ENCODE assay signal across 8 mouse cellular contexts in genomic region chr4:43209081-43209579, GRCm38 (mm10). TPM values are rescaled to one million over a fixed set of nuclear protein-coding genes. Genes with fewer than 3 reads are reported as not detected.
DNase-seq lines count a peak whose midpoint lies in the region; ATAC-seq and TF ChIP-seq lines count a peak whose summit lies in the region.

No protein-coding gene starts in this region.

- H3K4me2 ChIP-seq in intestine, postnatal 0 days (replicated peaks; ENCODE audit: low read depth): peak overlapping the region; percentile 28; the same call in 1 of the 2 replicates
- H3K4me2 ChIP-seq in stomach, embryonic 15.5 days: peak overlapping the region; percentile 50

- DNase-seq in cerebellum, postnatal 14 days: peak; percentile 7 to 12
- no peak for DNase-seq in cerebellum, adult 11-12 months
- peak; percentile 79 for DNase-seq in NIH3T3 (ENCODE audit: low read depth)
- DNase-seq in forelimb bud, embryonic 11.5 days (ENCODE audit: low read depth, low spot score): peak; percentile 35
- DNase-seq in lung, postnatal 4 days: peak; percentile 25 to 54
- DNase-seq in thymus, postnatal 36 days: no peak

- WGBS in intestine, postnatal 0 days: 19% methylated on average over 8 of the region's 8 CpGs
- WGBS in stomach, embryonic 15.5 days: 8% methylated on average over 8 of the region's 8 CpGs

- no peak overlapping the region for H3K4me3 ChIP-seq in intestine, postnatal 0 days (ENCODE audit: low read depth, low read length)
- peak overlapping the region; percentile 18; the same call in 1 of the 2 replicates for H3K4me3 ChIP-seq in stomach, embryonic 15.5 days (replicated peaks)

- no peak overlapping the region for H3K27ac ChIP-seq in intestine, postnatal 0 days (ENCODE audit: low read depth, low read length)
- peak overlapping the region; percentile 44; the same call in 1 of the 2 replicates for H3K27ac ChIP-seq in stomach, embryonic 15.5 days

- H3K27me3 ChIP-seq in intestine, postnatal 0 days (replicated peaks; ENCODE audit: control insufficient read depth, insufficient read depth, low read length): no peaks in the 10 kb centered on the region
- H3K27me3 ChIP-seq in stomach, embryonic 15.5 days (replicated peaks): no peaks in the 10 kb centered on the region

- H3K36me3 ChIP-seq in intestine, postnatal 0 days (ENCODE audit: control insufficient read depth, insufficient read depth): no peaks in the 10 kb centered on the region
- no peaks in the 10 kb centered on the region for H3K36me3 ChIP-seq in stomach, embryonic 15.5 days

- ATAC-seq in intestine, postnatal 0 days: no peak
- peak; percentile 35; the same call in 1 of the 2 replicates for ATAC-seq in stomach, embryonic 15.5 days (ENCODE audit: insufficient read depth, low FRiP score, low read depth)

- H3K4me1 ChIP-seq in intestine, postnatal 0 days (replicated peaks; ENCODE audit: control insufficient read depth, insufficient read depth, low read length): no peaks in the 10 kb centered on the region
- no peaks in the 10 kb centered on the region for H3K4me1 ChIP-seq in stomach, embryonic 15.5 days

- no peaks in the 10 kb centered on the region for H3K9me3 ChIP-seq in intestine, postnatal 0 days (ENCODE audit: control insufficient read depth)
- no peaks in the 10 kb centered on the region for H3K9me3 ChIP-seq in stomach, embryonic 15.5 days

- no peak for TF ChIP-seq CTCF in intestine, postnatal 0 days (IDR thresholded peaks at IDR 0.05; ENCODE audit: low read depth)

- no peak overlapping the region for H3K9ac ChIP-seq in intestine, postnatal 0 days (ENCODE audit: low read depth, low read length)
- no peak overlapping the region for H3K9ac ChIP-seq in stomach, embryonic 15.5 days

RNA-seq across cellular contexts. Expression of gene Atp8b5, which starts 57.8 kb away (rescaled TPM):
- 1.0 and 1.1 TPM in 2 replicates for polyA plus RNA-seq in intestine, postnatal 0 days (2015; fragmentation: Nextera tagmentation; extraction: Ambion mirVana)
- polyA plus RNA-seq in stomach, embryonic 15.5 days (2015; fragmentation: Nextera tagmentation; extraction: Ambion mirVana): 0.23 and 0.27 TPM in 2 replicates

Comparison
In these comparisons a context has a peak if more than half of its experiments do, and no peak if none do; other contexts are left out.
1. DNase-seq: peak in cerebellum, postnatal 14 days (2 of 2), NIH3T3 (single experiment), forelimb bud, embryonic 11.5 days (single experiment) and lung, postnatal 4 days (2 of 2); none in cerebellum, adult 11-12 months (single experiment) and thymus, postnatal 36 days (0 of 2).